Mouse (Mus musculus): ENCODE measurements at regions not wholly inside any gene's neighbourhood (a gene's known extent, or its start where the extent isn't known, plus 50 kb on each side); places are given as distances from the start of the nearest gene placed in this dataset.

DNA sequence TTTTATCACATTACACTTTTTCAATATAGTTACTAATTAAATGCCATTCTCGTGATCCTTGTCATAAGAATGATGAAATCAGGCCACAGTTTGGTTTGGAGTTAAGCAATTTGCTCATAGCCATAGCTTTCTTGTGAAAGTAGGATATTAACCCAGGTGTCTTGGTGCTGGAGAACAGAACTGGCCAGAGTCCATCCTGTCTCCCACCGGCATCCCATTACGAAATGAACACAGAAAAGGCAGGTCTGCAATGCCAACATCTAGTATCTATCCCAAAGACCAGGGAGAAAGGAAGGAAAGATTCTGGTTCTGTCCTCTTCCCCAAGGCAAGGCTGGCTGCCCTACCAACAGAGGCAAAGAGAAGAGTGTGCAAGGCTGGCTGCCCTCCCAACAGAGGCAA, 61.6 kb upstream of the Avpr1a start:
- Histone ChIP-seq H3K4me1 (no peaks in the 10 kb centered on the region), H3K27ac (no peak overlapping the region), H3K27me3 (ENCODE audit: poor library complexity, severe bottlenecking) (no peaks in the 10 kb centered on the region), H3K4me3 (no peak overlapping the region), H3K9me3 (no peaks in the 10 kb centered on the region), H3K36me3 (replicated peaks) (no peaks in the 10 kb centered on the region)
- no peak for DNase-seq (ENCODE audit: extremely low spot score, low spot score)
- 89% methylated on average over 3 of the region's 3 CpGs for WGBS

DNA sequence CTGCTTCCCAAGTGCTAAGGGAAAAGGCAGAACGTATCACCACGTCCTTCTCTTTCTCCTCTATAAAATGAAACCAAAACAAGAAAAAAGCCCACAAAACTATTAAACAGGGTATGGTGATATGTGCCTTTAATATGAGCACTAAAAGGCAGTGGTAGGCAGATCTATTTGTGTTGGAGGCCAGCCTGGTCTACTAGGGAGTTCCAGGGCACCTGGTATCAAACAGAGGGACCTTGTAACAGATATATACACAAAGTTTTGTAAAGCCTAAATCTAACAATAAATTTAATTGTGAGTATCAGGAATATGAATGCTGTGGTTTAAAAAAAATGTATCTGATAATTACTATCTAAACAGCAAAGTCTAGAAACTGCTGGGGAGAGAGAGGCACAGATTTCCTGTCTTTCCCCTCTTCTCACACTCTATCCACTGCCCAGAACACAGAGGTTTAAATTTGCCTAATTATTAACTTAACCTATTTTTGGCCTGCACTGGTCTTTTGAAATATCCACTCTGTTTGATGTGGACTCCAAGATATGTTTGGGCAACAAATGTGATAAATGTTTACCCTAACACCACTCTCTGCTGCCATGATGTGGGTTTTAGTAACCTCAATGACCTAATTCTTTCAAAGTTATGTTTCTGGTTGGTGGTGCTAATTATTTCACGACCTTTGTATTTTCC, 68.5 kb upstream of the Avpr1a start:
- no peaks in the 10 kb centered on the region for H3K9me3 ChIP-seq
- WGBS, result 82% methylated on average over 3 of the region's 3 CpGs

DNA sequence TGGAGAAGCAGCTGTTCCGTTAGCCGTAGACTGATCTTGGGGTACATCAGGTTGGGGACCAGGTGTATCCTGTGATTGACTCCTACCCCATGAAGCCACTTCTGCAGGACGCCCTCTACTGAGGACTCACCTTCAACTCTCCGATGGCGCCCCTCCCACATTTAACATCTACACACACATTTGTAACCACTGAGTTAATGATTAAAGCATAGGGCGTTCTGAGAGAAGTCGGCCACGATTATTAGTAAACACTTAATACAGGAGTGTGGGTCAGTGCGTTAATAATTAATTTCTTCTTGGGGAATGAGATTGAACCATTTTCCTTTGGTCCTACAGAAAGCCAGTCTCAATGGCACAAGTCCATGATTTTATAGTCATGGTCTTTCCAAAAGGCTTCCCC, 105.0 kb upstream of the Avpr1a start:
- H3K4me3 ChIP-seq, result no peak overlapping the region
- DNase-seq (ENCODE audit: extremely low spot score, low spot score), result no peak
- no peaks in the 10 kb centered on the region for H3K4me1 ChIP-seq
- WGBS, result 97% methylated on average over 9 of the region's 9 CpGs
- H3K27ac ChIP-seq, result no peak overlapping the region
- no peaks in the 10 kb centered on the region for H3K9me3 ChIP-seq
- no peaks in the 10 kb centered on the region for H3K36me3 ChIP-seq (replicated peaks)
- H3K27me3 ChIP-seq (ENCODE audit: poor library complexity, severe bottlenecking), result no peaks in the 10 kb centered on the region

More for the DNA sequence above, 68.5 kb upstream of the Avpr1a start:
- H3K4me1 ChIP-seq, result no peaks in the 10 kb centered on the region
- H3K4me3 ChIP-seq, result no peak overlapping the region
- no peak overlapping the region for H3K27ac ChIP-seq
- H3K36me3 ChIP-seq (replicated peaks), result no peaks in the 10 kb centered on the region
- no peaks in the 10 kb centered on the region for H3K27me3 ChIP-seq (ENCODE audit: poor library complexity, severe bottlenecking)
- DNase-seq (ENCODE audit: extremely low spot score, low spot score), result no peak

DNA sequence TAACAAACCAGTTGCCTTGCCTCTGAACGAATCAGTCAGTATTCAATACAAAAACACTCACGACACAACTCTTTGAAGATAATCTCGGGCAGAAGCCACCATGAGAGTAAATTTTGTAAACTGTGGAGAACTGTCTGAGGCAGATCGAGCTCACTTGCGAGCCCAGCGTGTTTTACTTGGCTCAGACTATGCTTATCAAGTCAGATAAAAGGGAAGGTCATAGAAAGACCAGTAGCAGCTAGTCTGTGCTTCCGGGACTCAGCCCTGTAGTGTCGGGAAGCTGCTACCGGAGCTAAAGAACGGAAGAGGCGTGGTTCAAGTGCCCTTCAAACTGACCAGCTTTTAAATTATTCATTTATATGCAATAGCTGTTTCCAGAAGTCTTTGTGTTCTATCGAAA, 105.9 kb upstream of the Avpr1a start:
- Histone ChIP-seq H3K36me3 (replicated peaks) (no peaks in the 10 kb centered on the region), H3K4me1 (no peaks in the 10 kb centered on the region), H3K9me3 (no peaks in the 10 kb centered on the region), H3K4me3 (no peak overlapping the region), H3K27ac (no peak overlapping the region), H3K27me3 (ENCODE audit: poor library complexity, severe bottlenecking) (no peaks in the 10 kb centered on the region)
- 94% methylated on average over 12 of the region's 12 CpGs for whole genome bisulfite sequencing
- no peak for DNase-seq (ENCODE audit: extremely low spot score, low spot score)

- Histone ChIP-seq H3K4me1 (no peaks in the 10 kb centered on the region), H3K4me3 (no peak overlapping the region), H3K27ac (no peak overlapping the region), H3K27me3 (ENCODE audit: poor library complexity, severe bottlenecking) (no peaks in the 10 kb centered on the region), H3K9me3 (no peaks in the 10 kb centered on the region), H3K36me3 (replicated peaks) (no peaks in the 10 kb centered on the region)
- no peak for DNase-seq (ENCODE audit: extremely low spot score, low spot score)
- WGBS, result 95% methylated on average over 6 of the region's 6 CpGs
These were observed 121.4 kb upstream of the Avpr1a start for GRCm38 (mm10) chr10:122326851-122327250.

- H3K4me3 ChIP-seq, result no peak overlapping the region
- no peak overlapping the region for H3K27ac ChIP-seq
- peak; percentile 28 for DNase-seq (ENCODE audit: extremely low spot score, low spot score)
- WGBS, result 73% methylated on average over 4 of the region's 4 CpGs
- H3K9me3 ChIP-seq, result no peaks in the 10 kb centered on the region
- peaks cover 12% of the 10 kb centered on the region for H3K4me1 ChIP-seq
- no peaks in the 10 kb centered on the region for H3K27me3 ChIP-seq (ENCODE audit: poor library complexity, severe bottlenecking)
- no peaks in the 10 kb centered on the region for H3K36me3 ChIP-seq (replicated peaks)
These were observed 129.4 kb upstream of the Avpr1a start for GRCm38 (mm10) chr10:122318886-122319285.

GRCm38 (mm10) chr10:122310646-122311193, 137.6 kb upstream of the Avpr1a start:
- Histone ChIP-seq H3K4me3 (no peak overlapping the region), H3K27ac (no peak overlapping the region), H3K27me3 (ENCODE audit: poor library complexity, severe bottlenecking) (no peaks in the 10 kb centered on the region), H3K4me1 (no peaks in the 10 kb centered on the region), H3K36me3 (replicated peaks) (no peaks in the 10 kb centered on the region), H3K9me3 (no peaks in the 10 kb centered on the region)
- 75% methylated on average over 3 of the region's 3 CpGs for WGBS
- DNase-seq (ENCODE audit: extremely low spot score, low spot score), result no peak

DNA sequence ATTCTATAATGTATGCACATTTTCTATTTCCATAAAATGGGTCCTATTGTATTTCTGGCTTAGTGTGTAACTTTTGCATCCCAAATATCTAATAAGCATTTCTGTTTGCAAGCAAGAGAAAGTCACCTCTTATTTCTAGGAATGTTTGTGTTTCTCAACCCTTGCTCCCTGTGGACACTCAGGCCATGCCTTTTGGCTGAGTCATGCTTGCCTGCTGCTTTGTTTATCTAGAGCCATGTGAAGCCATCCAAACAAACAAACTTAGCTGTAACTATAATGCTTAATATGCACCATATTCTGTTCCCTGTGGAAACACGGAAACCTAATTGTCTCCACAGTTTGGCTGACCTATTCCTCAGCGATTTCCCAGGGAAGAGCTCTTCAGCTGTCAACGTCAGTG, 139.6 kb upstream of the Avpr1a start:
- H3K27ac ChIP-seq, result no peak overlapping the region
- DNase-seq (ENCODE audit: extremely low spot score, low spot score), result no peak
- 93% methylated on average over 3 of the region's 3 CpGs for WGBS
- H3K27me3 ChIP-seq (ENCODE audit: poor library complexity, severe bottlenecking), result no peaks in the 10 kb centered on the region
- no peaks in the 10 kb centered on the region for H3K4me1 ChIP-seq
- H3K4me3 ChIP-seq, result no peak overlapping the region
- no peaks in the 10 kb centered on the region for H3K9me3 ChIP-seq
- no peaks in the 10 kb centered on the region for H3K36me3 ChIP-seq (replicated peaks)

DNA sequence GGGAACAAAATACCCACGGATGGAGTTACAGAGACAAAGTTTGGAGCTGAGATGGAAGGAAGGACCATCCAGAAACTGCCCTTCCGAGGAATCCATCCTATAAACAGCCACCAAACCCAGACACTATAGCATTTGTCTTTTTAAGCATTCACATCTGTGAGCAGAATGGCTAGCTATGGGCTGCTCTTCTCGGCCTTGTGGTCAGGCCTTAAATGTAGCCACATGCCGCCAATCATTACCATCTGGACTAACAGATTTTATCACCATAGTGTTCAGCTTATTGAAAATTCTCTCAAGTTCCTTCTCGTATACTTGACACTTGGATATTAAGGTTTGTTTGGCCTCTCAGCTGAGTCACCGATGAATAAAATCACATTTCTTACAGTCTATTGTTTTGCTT, 146.0 kb upstream of the Avpr1a start:
- H3K36me3 ChIP-seq (replicated peaks), result no peaks in the 10 kb centered on the region
- DNase-seq (ENCODE audit: extremely low spot score, low spot score), result no peak

DNA sequence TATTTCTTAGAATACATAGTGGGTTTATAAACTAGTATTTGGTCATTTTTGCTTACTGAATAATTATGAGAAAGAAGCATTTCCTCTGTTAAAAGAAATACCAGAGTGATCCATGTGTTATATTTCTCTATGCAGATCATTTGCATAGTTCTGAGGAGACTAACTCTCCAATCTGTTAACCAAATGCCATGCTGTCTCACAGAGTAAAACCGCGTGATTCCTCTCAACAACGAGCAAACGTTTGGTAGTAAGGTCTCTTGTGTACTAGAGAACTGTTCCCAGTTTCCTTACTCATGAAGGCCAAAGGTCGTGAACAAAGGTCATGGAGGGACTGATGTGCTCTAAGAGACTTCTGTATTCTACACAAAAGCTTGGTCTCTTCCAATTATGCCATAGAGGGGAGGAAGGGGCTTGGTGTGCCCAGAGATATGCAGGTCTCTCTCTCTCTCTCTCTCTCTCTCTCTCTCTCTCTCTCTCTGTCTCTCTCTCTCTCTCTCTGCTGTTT, 152.3 kb upstream of the Avpr1a start:
- no peaks in the 10 kb centered on the region for H3K36me3 ChIP-seq (replicated peaks)
- H3K27ac ChIP-seq, result no peak overlapping the region
- no peak overlapping the region for H3K4me3 ChIP-seq
- 60% methylated on average over 5 of the region's 5 CpGs for WGBS
- H3K9me3 ChIP-seq, result no peaks in the 10 kb centered on the region
- no peak for DNase-seq (ENCODE audit: extremely low spot score, low spot score)
- H3K4me1 ChIP-seq, result no peaks in the 10 kb centered on the region
- no peaks in the 10 kb centered on the region for H3K27me3 ChIP-seq (ENCODE audit: poor library complexity, severe bottlenecking)

More for the DNA sequence above, 146.0 kb upstream of the Avpr1a start:
- Histone ChIP-seq H3K27me3 (ENCODE audit: poor library complexity, severe bottlenecking) (no peaks in the 10 kb centered on the region), H3K27ac (no peak overlapping the region), H3K4me3 (no peak overlapping the region), H3K9me3 (no peaks in the 10 kb centered on the region), H3K4me1 (no peaks in the 10 kb centered on the region)
- WGBS, result 71% methylated on average over 6 of the region's 6 CpGs

- Histone ChIP-seq H3K27ac (no peak overlapping the region), H3K36me3 (replicated peaks) (no peaks in the 10 kb centered on the region), H3K9me3 (no peaks in the 10 kb centered on the region), H3K4me1 (no peaks in the 10 kb centered on the region), H3K27me3 (ENCODE audit: poor library complexity, severe bottlenecking) (no peaks in the 10 kb centered on the region), H3K4me3 (no peak overlapping the region)
- no peak for DNase-seq (ENCODE audit: extremely low spot score, low spot score)
- 92% methylated on average over 2 of the region's 2 CpGs for WGBS
These were observed 156.7 kb upstream of the Avpr1a start for GRCm38 (mm10) chr10:122291611-122292010.

GRCm38 (mm10) chr10:122291091-122291490, 157.2 kb upstream of the Avpr1a start:
- no peaks in the 10 kb centered on the region for H3K9me3 ChIP-seq
- H3K27ac ChIP-seq, result no peak overlapping the region
- H3K4me1 ChIP-seq, result no peaks in the 10 kb centered on the region
- DNase-seq (ENCODE audit: extremely low spot score, low spot score), result no peak
- H3K4me3 ChIP-seq, result no peak overlapping the region
- H3K27me3 ChIP-seq (ENCODE audit: poor library complexity, severe bottlenecking), result no peaks in the 10 kb centered on the region
- WGBS, result 87% methylated on average over 5 of the region's 5 CpGs
- no peaks in the 10 kb centered on the region for H3K36me3 ChIP-seq (replicated peaks)

- no peaks in the 10 kb centered on the region for H3K9me3 ChIP-seq
- no peak overlapping the region for H3K27ac ChIP-seq
- H3K27me3 ChIP-seq (ENCODE audit: poor library complexity, severe bottlenecking), result no peaks in the 10 kb centered on the region
- WGBS, result 89% methylated on average over 1 of the region's 1 CpGs
- H3K36me3 ChIP-seq (replicated peaks), result no peaks in the 10 kb centered on the region
- no peak for DNase-seq (ENCODE audit: extremely low spot score, low spot score)
- H3K4me1 ChIP-seq, result no peaks in the 10 kb centered on the region
- no peak overlapping the region for H3K4me3 ChIP-seq
These were observed 173.4 kb upstream of the Avpr1a start for GRCm38 (mm10) chr10:122274885-122275284.

Data from forebrain, embryonic 10.5 days (tissue).